Mouse (Mus musculus) cerebellum, postnatal 36 days (tissue): ENCODE measurements at regions not wholly inside any gene's neighbourhood (a gene's known extent, or its start where the extent isn't known, plus 50 kb on each side); places are given as distances from the start of the nearest gene placed in this dataset.
A peak's percentile ranks its signal among the peaks of the same experiment; 100 is the strongest.

Experiments used
- DNase-seq, 2 experiments: peaks; one replicate each; pipeline ENCODE4 v3.0.0; 2021 to 2022; ENCODE audit warnings: mixed read lengths in 2 of 2

DNA sequence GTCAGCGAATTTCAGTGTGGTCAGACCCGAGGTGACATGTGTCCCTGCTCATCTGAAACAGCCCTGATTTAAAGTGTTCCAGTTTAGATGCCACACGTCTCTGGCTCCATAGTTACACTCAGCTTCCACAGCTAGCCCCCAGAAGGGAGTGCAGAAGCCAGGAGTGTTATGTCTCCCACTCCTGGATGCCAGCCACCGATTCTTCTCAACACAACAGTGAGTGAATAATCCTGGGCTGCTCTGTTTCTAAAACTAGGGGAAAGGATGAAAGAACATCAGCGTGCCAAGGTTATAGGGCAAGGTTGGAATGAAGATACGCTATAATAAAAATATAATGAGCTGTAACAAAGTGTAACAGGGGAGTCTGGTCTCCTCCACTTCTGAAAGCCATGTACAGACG, 51.5 kb upstream of the Stmnd1 start:
- DNase-seq = no peak

DNA sequence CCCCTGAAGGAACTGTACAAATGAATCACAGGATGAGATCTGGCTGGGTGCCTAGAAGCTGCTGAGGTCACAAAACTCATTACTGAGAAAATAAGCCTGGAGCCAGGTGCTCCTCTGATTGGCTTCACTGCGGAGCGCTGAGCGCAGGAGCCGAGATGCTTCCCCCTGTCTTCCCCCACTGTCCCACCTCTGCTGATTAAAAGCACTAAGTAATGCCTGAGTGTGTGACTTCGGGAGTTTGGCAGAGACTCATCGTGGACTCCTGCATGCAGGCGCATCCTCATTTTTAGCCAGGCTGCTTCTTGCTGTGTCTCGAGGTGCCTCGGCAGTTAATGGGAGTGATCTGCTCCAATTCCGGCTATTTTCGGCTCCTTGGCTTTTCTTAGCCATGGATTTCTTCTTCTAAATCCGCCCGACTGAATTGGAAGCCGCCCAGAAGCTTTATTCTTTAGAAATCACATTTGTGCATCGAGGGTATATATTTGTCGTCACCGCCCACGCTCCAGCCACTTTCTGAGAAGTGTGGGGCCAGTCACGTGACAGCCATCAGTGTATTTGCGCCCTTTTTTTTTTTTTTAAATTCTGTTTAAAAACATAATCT, 55.3 kb upstream of the Stmnd1 start:
- peak; percentile 71 to 83 for DNase-seq

DNA sequence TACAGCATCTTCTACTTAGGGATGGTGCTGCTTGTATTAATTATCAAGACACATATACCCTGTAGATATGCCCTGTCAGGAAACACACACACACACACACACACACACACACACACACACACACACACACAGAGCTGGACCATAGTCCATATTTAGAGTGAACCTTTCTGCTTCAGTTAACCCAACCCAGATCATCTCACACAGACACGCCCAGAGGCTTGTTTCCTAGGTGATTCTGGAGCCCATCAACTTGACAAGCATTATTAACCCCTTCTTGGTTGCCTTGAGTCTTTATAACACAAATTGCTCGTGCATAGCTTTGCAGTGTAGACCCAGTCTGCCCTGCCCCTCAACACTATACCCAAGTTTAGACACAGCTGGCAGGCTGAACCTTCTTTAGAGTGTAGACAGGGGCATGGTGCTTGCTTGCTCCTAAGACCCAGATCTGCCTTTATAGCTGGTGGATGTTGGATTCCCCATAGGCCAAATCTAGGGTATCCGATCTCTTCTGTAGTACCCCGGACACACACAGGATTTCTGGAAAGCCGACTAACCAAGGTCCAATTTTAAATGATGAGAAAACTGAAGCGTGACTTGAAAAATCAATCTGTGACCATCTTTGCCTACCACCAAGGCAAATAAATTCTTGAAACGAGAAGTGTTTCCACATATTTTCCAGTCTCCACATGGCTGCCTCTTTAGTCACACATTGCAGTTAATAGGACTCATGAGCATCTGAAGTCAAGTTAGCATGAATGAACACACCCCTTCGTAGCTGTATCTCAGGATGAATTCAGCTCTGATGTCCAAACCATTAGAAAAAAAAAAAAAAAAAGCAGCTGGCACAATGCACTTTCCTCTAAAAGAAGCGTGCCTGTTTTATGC, 56.3 kb upstream of the Stmnd1 start:
- DNase-seq = no peak

DNA sequence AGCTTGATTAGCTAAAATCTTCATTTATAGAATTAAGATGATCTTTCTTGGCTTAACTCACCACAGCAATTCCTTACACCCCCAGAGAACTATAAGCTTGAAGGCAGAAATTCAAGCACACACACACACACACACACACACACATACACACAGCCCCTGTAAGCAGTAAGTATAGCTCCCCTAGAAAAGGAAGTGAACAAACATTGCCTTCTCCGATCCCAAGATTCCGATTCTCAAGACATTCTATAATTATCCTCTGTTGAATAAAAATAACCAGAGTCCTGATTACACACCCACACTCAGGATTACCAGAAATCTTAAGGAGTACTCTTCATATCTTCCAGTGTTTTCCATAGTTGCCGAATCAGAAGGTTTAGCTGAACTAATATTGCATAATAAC, 70.0 kb upstream of the Stmnd1 start:
- no peak for DNase-seq

DNA sequence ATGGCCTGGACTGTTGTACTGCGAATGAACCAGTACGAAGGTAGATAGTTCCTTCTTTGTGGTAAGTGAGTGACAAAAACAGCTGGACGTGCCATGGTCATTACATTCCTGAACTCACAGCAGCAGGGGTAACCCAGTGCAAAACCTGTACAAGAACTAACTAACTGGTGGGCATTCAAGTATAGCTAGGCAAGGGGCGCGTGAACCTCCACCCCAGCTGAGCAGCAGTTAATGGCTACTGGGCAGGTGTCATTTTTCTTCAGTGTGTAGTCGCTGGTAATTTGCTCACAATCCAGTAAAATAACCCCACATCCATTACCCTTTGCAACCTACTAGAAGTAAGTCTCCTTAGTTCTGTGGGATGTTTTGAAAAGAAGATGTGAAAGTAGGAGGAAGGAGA, 70.9 kb upstream of the Stmnd1 start:
- no peak for DNase-seq

DNA sequence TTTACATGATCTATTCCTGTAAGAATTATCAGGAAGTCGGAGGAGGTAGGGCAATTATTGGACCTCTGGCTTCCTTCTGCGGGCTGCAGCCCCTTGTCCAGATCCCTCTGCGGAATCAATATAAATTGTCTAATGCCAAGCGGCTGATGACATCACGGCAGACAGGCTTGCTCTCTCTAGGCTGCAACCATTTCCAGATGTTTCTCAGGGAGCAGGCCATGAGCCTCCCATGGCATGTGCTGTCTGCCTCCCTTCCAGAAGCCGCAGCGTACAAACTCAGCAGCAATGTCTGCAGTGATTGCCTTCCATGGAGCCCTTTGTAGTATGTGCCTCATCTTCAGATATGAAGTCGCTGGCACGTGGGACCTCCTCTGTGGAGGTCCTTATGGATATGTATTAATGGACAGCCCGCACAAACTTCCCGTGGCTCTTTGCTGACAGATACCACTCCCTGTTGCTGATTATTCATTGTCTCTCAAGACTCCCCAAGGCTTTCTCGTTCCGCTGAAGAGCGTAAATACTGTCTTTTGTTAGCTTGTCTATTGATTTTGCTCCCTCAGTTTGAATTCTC, 72.4 kb upstream of the Stmnd1 start:
- no peak for DNase-seq

DNA sequence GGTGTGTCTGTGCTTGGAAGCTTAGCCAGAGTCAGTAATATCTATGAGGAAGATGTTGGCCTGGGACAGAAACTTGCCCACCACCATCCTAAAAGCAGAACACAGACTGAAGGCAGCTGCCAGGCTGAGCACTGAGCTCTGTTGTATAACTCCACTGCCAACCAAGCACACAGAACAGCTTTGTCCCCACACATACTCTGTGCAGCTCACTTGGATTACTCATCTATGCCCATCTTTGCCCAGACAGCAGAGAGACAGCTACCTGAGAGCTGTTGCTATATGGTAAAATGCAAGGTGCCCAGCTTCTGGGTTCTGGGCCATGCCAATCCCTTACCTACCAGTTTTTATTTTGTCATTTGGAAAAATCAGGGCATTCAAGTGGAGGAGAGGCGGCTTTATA, 80.4 kb upstream of the Stmnd1 start:
- DNase-seq = no peak

DNA sequence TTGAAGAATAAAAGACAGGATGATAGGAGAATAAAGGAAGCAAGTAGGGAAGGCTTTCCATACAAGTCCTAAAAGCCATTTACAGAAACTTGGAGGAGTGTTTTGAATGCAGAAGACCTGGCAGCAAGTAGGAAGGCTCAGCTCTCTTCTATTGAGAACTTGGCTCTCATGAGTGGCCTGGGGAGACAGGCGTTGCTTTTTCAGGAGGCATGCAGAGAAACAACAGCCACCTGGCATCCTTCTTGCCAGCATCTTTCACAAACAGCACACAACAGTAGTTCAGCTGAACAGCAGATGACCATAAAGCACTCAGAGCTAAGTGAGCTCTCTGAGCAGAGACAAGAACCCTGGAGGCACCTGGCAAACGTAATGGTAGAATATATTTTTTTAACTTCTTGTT, 83.8 kb upstream of the Stmnd1 start:
- no peak for DNase-seq

DNA sequence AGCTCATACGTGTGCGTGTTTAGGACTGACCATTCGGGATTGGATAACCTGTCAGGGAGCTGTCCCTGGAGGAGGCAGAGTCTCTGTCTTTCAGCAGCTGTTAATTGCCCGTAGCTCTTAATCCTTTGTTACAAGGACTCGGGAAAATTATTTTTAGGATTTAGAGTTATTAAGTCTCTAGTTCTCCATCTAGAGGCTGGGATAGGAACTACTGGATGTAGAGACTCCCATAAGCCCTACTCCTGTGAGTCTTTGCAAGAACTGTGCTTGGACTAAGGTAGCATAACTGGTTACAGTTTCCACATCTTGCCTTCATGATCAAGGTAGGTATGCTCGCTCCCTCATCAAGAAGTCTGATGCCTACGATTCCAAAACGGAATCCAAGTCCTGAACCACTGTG, 90.7 kb upstream of the Stmnd1 start:
- DNase-seq = no peak

DNA sequence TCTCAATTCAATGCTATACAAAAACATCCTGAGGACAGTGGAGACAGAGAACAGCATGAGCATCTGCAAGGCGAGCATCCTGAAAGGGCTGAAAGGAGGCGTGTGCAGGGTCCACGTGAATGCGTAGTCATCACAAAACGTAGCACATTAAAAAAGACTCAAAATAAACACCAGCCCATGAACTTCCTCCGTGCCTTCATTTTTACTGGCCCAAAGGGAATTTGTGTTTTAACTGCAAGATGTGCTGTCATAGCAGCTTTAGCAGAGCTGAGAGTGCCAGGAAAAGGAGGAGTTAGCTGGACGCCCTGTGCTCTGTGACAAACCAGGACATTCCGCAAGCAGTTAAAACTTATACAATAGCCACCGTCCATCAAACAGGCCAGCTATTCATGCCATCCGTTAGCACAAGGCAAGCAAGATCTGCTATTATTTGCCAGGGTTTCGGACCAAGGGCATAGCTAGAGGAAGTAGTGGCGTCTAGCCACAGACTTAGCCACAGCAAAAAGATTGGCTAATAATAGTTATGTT, 92.9 kb upstream of the Stmnd1 start:
- DNase-seq = no peak

DNA sequence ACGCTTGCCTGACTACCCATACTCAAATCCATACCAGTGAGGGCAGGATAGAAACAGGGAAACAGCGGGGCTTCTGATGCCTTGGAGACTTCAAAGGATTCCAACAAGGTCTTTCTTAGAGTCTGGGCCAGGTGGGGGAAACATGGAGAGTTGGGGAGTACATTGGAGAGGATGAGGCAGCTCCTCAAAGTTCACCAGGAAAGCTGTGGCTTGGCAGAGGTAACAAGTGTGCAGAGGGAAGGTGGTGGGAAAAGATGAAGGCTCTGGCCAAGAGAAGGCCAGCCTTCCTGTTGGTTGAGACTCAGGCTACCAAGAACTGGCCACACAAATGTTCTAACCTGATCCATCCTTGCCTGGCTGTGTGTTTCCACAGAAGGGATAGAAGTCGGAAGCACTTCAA, 93.6 kb upstream of the Stmnd1 start:
- DNase-seq = no peak

DNA sequence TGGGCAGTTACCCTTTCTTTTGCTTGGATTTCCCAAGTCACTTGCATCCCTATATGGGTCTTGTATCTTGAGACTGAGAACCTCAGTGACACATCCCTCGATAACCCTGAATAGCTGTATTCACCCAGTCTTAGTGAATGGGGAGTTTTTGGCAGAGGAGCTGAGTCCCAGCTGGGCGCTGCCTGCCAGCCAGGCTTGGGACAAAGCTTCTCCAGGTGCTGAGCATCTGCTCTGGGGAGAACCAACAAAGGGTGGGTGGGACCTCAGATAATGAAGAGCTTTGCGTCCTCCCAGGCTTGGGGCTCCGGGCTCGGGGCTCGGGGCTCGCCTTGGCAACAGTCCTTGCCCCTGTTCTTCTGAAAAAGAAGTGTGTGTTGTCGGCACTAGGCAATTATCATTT, 100.4 kb upstream of the Stmnd1 start:
- no peak for DNase-seq

DNA sequence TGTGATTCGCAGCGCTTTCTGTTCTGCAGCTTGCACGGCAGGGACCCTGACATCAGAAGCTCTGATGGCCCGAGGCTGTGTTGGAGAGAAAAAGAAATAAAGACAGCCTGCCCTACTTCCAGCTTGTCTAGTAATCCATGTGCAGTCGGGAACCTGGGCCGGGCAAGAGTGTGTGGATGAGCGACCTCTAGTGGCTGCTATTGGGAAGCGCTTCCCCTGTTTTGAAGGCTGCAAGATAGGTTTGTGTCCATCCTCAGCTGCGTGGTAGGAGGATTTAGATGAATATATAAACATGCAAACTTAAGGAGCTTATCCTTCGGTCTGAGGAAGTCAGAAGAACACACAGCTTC, 111.5 kb upstream of the Stmnd1 start:
- peak; percentile 74 to 86 for DNase-seq

DNA sequence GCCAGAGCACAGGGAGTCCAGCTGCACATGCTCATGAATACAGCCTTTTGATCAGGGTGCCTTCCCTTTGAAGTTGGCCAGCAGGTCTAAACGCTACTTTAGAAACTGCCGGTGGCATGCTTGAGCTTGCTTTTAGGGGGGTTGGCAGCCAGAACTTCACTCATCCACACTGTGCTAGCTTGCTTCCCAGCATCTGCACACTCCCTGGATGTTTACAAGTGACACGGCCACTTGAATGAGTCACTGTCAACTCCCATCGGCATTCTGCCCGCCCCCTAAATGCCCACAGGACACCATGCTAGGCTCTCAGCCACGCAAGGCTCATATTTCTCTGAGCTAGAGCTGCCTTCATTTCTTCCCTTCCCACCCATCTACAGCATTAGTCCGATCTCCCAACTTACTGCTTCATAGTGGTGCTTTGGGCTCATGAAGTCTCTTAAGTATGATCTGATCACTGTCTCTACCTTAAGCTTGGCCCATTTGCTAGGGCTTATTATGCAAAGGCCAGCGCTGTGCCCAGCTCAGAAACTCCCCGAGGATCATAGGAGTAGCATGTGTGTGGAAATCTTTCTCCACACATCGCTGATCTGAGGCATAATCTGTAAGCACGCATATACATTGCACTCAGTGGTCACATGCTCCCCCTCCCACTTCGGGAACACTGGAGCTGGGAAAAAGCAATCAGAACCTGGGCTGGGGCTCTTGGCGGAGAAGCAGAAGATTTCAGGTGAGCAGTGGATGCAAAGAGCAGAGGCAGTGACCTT, 112.1 kb upstream of the Stmnd1 start:
- no peak for DNase-seq

DNA sequence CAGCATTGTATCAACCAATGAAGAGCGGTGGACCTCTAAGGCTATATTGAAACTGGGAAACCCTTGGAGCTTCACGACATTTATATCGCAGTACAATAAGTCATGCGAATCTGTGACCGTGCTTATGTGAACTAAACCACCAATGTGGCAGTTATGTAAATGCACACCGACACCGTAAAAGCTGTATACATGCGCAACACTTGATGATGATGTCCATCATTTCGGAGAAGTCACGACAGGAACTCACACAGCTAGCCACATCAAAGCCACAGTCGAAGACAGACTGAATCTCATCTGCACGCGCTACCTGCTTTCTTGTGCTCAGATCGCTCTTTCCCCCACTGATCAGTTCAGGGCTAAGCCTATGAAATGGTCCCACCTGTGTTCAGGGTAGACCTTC, 114.2 kb upstream of the Stmnd1 start:
- no peak for DNase-seq

DNA sequence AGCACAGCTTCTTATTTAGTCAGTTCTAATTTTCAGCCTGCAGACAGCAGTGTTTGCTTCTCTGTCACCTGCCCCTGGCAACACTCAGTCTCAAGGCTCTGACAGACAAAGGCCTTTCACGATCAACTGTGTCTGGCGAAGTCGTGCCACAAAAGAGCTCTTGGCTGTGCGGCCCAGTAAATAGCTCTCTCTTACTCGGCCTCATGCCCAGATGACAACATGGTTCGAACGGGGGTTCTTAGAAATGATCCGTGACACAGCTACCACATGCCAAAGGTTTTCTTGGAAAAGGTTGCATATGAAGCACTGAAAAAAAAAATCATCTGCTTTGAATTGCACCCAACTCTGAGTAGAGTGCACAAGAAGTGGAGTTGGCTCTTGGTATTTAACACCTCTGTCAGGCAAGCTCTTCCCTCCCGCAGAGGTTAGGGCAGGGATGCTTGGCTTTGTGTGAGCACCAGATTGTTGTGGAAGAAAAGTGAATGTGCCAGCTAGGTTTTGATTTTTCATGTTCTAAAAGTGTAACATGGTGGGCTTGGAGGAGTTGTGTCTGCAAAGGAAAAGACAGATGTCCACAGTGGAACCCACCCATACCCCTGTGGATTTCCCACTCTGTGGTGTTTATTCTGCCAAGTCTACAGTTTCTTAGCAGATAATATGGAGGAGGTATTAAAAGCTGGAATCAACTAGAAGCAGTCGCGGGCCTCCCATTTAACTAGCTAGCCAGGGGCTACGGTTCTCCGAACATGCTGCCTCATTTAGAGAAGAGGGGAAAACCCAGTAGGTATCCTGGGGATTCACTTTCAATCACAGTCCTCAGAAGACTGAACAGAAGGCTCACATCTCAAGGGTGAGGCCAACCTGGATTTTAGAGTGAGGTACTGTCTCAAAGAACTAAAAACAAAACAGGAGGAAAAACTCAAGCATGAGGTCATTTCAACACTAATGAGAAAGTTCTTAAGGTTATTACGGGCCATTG, 120.0 kb upstream of the Stmnd1 start:
- no peak for DNase-seq

DNA sequence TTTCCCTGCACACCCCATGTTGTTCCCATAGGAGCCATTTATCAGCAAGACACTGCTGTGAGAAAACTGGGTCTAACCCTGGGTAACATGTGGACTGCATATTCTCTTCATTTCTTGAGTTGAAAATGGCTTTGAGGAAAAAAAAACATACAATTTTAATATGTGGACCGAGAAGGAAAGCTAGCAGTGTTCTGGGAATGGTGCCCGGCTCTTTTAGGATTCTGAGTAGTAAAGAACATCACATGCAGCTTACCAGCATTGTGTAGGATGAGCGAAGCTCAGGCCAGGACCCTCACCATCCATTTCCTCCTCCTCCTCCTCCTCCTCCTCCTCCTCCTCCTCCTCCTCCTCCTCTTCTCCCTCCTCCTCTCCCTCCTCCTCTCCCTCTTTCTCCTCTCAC, 133.5 kb upstream of the Stmnd1 start:
- DNase-seq = no peak

DNA sequence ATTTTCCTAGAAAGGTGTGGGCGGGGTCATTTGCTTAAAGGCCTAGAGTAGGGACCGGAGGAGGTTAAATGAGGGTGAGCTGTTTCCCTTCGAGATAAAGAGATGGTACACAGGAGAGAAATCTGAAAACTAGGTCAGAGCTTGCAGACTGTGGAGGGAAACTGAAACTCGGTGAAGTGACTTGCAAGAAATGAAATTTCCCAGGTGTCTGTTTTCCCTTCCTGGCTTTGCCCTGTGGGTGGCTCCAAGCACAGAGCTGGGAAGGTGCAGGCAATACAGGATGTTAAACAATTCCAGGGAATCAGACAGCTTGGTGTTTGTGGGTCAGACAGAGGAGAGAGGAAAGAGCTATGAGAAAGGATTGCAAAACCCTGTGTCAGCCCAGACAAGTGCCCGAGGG, 134.3 kb upstream of the Stmnd1 start:
- DNase-seq = no peak

DNA sequence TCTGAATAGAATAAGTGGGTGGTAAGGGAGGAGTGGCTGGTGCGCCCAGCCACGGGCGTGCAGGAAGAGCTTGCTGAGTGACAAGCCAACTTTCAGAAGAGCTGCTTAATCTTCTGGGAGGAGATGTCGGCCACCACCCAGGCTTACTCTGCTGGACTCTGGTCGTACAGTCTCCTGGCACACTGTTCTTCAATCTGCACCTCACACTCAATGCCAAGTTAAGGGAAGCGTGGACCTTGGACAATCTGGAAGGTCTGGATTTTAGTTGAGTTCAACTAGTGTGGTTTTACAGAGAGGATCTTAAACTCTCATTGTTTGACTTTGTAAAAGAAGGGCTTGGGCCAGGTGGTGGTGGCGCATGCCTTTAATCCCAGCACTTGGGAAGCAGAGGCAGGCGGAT, 138.1 kb upstream of the Stmnd1 start:
- DNase-seq = no peak

DNA sequence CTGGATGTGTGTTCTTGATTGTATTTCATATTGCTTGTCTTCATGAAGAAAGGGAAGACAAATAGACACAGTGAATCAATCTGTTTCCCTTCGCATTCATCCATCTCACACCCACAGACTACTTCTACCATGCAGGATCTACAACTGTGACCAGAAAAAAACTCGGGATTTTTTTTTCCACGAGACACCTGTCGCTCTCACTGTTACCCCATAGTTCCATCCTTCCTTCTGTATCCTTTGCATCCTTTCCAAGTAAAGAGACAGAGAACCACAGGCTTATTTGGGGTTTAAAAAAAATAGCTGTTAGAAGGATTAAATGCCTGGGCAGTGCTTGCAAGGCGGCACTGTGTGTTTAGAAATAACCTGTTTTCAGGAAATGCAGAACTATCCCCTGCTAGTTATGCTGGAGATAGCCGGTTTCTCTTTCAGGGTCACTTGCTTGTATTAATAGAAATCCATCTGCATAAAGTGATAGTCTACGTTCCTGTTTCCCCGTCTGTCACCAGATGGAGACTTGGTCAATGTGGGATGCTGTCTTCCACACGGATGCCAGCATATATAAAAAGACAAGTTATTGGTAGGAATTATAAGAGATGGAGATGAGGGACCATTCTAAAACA, 144.2 kb upstream of the Stmnd1 start:
- DNase-seq = no peak

DNA sequence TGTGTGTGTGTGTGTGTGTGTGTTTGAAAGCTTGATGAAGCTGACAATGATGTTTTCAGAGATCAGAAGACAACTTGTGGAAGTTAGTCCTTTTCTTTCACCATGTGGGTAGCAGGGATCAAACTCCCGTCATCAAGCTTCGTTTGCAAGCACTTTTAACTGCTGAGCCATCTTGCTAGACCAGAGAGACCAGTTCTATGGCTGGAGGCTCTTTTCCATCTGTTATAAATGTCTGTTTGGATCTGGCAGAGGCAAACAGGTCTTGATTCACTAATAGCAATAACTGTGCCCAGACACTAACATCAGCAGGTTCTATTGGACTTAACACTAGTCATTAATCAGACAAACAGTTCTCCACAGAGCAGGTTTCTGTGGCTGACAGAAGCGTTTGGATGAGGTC, 150.1 kb upstream of the Stmnd1 start:
- DNase-seq = no peak

DNA sequence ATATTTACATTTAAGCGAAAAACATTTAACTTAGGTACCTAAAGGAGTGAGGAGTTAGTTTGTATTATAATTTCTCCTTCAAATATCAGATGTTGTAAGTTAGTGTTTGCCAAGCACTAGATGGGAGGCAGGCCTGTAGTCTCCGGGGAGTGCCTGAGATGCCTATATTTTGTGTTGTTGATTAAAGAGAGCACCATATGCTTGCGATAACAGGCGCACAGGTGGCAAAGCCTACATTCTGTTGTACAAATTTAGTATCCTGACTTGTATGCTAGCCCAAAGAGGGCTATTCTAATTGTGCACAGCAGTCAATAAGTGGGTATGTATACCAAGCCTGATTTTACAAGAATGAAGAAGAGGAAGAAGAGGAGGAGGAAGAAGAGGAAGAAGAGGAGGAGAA, 151.8 kb upstream of the Atxn1 start:
- no peak for DNase-seq
